Mouse (Mus musculus) CH12.LX (cell line): ENCODE results near the gene Srsf9.

Experiments
- CHD1 ChIP-seq: IDR thresholded peaks from 2 replicates; pipeline ENCODE4 v1.6.1; 2012; ENCODE audit warnings: low read depth, low read length, improper control_type of control experiment, inconsistent platforms
- CTCF ChIP-seq, 2 experiments: IDR thresholded peaks in 1 of 2; conservative IDR thresholded peaks in 1 of 2; 2 replicates each; pipeline ENCODE4 v1.5.1; 2011 to 2012; ENCODE audit warnings: low read depth in 2 of 2, low read length in 2 of 2, improper control_type of control experiment in 1 of 2, inconsistent platforms in 1 of 2, mild to moderate bottlenecking in 1 of 2, moderate library complexity in 1 of 2
- E2F4 ChIP-seq: IDR thresholded peaks from 2 replicates; pipeline ENCODE4 v1.6.1; 2011; ENCODE audit warnings: low read depth, low read length, improper control_type of control experiment; ENCODE audit not compliant: insufficient replicate concordance
- EP300 ChIP-seq: IDR thresholded peaks from 2 replicates; pipeline ENCODE4 v1.6.1; 2011; ENCODE audit warnings: low read length, improper control_type of control experiment
- MXI1 ChIP-seq: IDR thresholded peaks from 2 replicates; pipeline ENCODE4 v1.6.1; 2011; ENCODE audit warnings: mild to moderate bottlenecking, low read depth, low read length, improper control_type of control experiment
- MYC ChIP-seq: IDR thresholded peaks from 2 replicates; pipeline ENCODE4 v1.6.1; 2011; ENCODE audit warnings: low read depth, mild to moderate bottlenecking, improper control_type of control experiment, low read length
- POLR2A ChIP-seq: IDR thresholded peaks from 2 replicates; pipeline ENCODE4 v1.6.1; 2011; ENCODE audit warnings: low read depth, mild to moderate bottlenecking, improper control_type of control experiment, low read length
- SIN3A ChIP-seq: IDR thresholded peaks from 2 replicates; pipeline ENCODE4 v1.6.1; 2012; ENCODE audit warnings: low read length, improper control_type of control experiment, inconsistent platforms
- TCF12 ChIP-seq: IDR thresholded peaks from 2 replicates; pipeline ENCODE4 v1.6.1; 2014; ENCODE audit warnings: low read depth, mild to moderate bottlenecking, inconsistent platforms, low read length, improper control_type of control experiment
- ZKSCAN1 ChIP-seq: IDR thresholded peaks from 2 replicates; pipeline ENCODE4 v1.6.1; 2012; ENCODE audit warnings: low read depth, inconsistent platforms, low read length, improper control_type of control experiment, borderline replicate concordance

DNA sequence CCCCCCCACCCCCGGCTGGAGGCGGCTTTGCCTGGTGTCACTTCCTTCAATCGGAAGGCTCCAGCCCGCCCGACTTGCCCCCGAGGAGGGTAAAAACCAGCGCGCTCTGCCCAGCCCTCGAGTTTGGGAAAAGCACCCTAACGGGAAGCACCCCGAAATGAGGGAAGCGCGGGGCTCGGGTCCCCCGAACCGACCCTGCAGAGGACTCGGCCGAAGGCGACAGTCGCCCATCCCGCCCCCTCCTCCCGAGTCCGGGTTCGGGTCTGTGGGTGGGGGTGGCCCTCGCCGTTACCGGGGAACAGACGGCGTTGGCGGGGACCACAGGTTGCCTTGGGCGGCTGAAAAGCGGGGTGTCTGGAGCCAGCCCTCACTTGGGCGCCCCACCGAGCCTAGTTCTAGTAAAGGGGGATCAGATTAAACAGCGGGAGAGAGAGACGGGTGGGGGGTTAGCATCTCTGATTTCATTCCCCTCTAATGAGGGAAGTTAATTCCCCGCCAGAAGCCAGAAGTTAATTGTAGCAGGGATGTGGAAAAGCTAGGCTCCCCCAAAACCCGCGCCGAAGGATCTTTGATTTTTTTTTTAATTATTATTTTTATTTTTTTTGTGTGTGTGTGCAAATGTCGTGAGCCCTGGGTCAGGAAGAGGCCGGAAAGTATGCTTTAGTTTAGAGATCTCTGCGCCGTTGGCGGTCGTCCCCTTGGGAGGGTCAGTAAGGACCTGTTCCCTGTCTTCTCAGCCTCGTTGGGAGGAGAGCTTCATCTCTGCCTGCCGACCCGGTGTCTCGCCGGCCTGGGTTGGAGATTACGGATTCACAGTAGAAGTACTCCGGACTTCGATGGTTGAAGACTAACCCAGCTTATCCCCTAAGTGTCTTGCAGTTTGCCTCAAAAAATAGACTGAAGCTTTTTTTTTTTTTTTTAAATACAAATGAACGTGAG lies 902 bp downstream of the Srsf9 start:
- TF ChIP-seq EP300 (no peak), TCF12 (no peak), MXI1 (no peak; the same call in 1 of the 2 replicates), POLR2A (no peak), MYC (no peak), E2F4 (no peak), SIN3A (no peak), CTCF (conservative IDR thresholded peaks at IDR 0.05 in 1 of 2, IDR thresholded peaks at IDR 0.05 in 1 of 2; ENCODE audit: low read depth in 2 of 2, low read length in 2 of 2) (no peak), CHD1 (no peak), ZKSCAN1 (no peak)
